Mouse (Mus musculus): ENCODE data around the gene Atg7.

Atg7 gene

GRCm38 (mm10) chr6:114790084-114790483 lies 147.2 kb downstream of the Atg7 start:
- no peak for DNase-seq

- no peak for DNase-seq
Measured at GRCm38 (mm10) chr6:114790902-114791301, 148.0 kb downstream of the Atg7 start.

- DNase-seq: no peak
Measured at GRCm38 (mm10) chr6:114791846-114792245, 148.9 kb downstream of the Atg7 start.

GRCm38 (mm10) chr6:114794706-114795105 lies 151.8 kb downstream of the Atg7 start:
- DNase-seq: no peak

- DNase-seq: no peak
Measured at GRCm38 (mm10) chr6:114795706-114796325, 152.9 kb downstream of the Atg7 start.

- DNase-seq: no peak
Measured at GRCm38 (mm10) chr6:114797901-114798300, 155.0 kb downstream of the Atg7 start.

- DNase-seq: no peak
Measured at GRCm38 (mm10) chr6:114798715-114799114, 155.8 kb downstream of the Atg7 start.

- DNase-seq: no peak
Measured at GRCm38 (mm10) chr6:114800291-114800965, 157.5 kb downstream of the Atg7 start.

- DNase-seq: no peak
Measured at GRCm38 (mm10) chr6:114803915-114804535, 161.1 kb downstream of the Atg7 start.

GRCm38 (mm10) chr6:114804866-114805265 lies 162.0 kb downstream of the Atg7 start:
- DNase-seq: no peak

GRCm38 (mm10) chr6:114805927-114806326 lies 163.0 kb downstream of the Atg7 start:
- DNase-seq: no peak

GRCm38 (mm10) chr6:114807474-114807873 lies 164.6 kb downstream of the Atg7 start:
- DNase-seq: no peak

- DNase-seq: no peak
Measured at GRCm38 (mm10) chr6:114808654-114809430, 165.9 kb downstream of the Atg7 start.

- DNase-seq: no peak
Measured at GRCm38 (mm10) chr6:114809431-114809811, 166.5 kb downstream of the Atg7 start.

GRCm38 (mm10) chr6:114812322-114812721 lies 169.4 kb downstream of the Atg7 start:
- DNase-seq: no peak

- DNase-seq: no peak
Measured at GRCm38 (mm10) chr6:114812779-114813178, 169.9 kb downstream of the Atg7 start.

- DNase-seq: no peak
Measured at GRCm38 (mm10) chr6:114814199-114814881, 171.4 kb downstream of the Atg7 start.

GRCm38 (mm10) chr6:114814882-114815650 lies 172.2 kb downstream of the Atg7 start:
- peak; percentile 19 to 25 for DNase-seq

GRCm38 (mm10) chr6:114817948-114818347 lies 175.1 kb downstream of the Atg7 start:
- DNase-seq: no peak

- DNase-seq: no peak
Measured at GRCm38 (mm10) chr6:114818471-114818870, 175.6 kb downstream of the Atg7 start.

- DNase-seq: no peak
Measured at GRCm38 (mm10) chr6:114819971-114820481, 177.1 kb downstream of the Atg7 start.

- no peak for DNase-seq
Measured at GRCm38 (mm10) chr6:114821646-114822045, 178.7 kb downstream of the Atg7 start.

Data from thymus, postnatal 36 days (tissue).